Comparison of ENCODE assay signal across 15 mouse cellular contexts in the genomic region with DNA sequence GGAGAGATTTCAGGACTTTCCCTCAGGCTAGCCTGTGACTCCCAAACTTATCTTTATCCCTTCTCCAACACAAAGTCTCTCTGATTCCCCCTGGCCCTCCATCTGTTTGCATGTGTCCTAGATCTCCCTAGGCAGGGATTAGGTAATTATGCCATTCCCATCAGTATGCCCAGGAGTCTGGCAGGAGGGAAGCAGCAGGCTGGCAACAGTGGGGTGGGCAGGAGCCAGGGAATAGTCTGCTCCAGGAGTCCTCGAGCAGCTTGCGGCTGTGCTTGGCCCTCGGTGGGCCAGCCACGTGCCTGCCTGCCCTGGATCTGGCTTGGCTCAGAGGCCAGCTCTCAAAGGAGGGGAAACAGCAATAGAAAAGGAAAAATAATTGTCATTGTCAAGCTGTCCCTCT. TPM values are rescaled to one million over a fixed set of nuclear protein-coding genes. Genes with fewer than 3 reads are reported as not detected.
DNase-seq lines count a peak whose midpoint lies in the region; ATAC-seq lines count a peak whose summit lies in the region.
"Had no signal": no experiment of that assay in that cellular context is flagged by ENCODE, and none has a peak within 500 bp of the region (broad histone marks: within the 10 kb centered on the region; RNA-seq: fewer than 3 reads in every experiment).

No protein-coding gene starts in this region.

- no peak overlapping the region for H3K4me3 ChIP-seq in hindbrain, embryonic 15.5 days
- H3K4me3 ChIP-seq in midbrain, embryonic 12.5 days: no peak overlapping the region
- H3K4me3 ChIP-seq in kidney, embryonic 16.5 days (ENCODE audit: low read length): no peak overlapping the region
- H3K4me3 ChIP-seq in liver, embryonic 11.5 days (ENCODE audit: low read depth, low read length): no peak overlapping the region
- H3K4me3 ChIP-seq: embryonic facial prominence, embryonic 13.5 days had no signal

- peaks cover 4% of the 10 kb centered on the region; the same call in 1 of the 2 replicates for H3K4me1 ChIP-seq in hindbrain, embryonic 15.5 days (replicated peaks)
- H3K4me1 ChIP-seq in midbrain, embryonic 12.5 days: 0 out of 2 replicates have a peak, but pooled peaks cover 4% of the 10 kb centered on the region
- no peaks in the 10 kb centered on the region for H3K4me1 ChIP-seq in kidney, embryonic 16.5 days (ENCODE audit: insufficient read depth, low read length)
- H3K4me1 ChIP-seq in liver, embryonic 11.5 days (replicated peaks; ENCODE audit: control insufficient read depth, insufficient read depth, low read length): no peaks in the 10 kb centered on the region
- H3K4me1 ChIP-seq: embryonic facial prominence, embryonic 13.5 days had no signal

- WGBS in hindbrain, embryonic 15.5 days: 23% methylated on average over 4 of the region's 4 CpGs
- WGBS in midbrain, embryonic 12.5 days: 33% methylated on average over 4 of the region's 4 CpGs
- WGBS in kidney, embryonic 16.5 days: 70% methylated on average over 4 of the region's 4 CpGs
- WGBS in liver, embryonic 11.5 days: 75% methylated on average over 4 of the region's 4 CpGs

- ATAC-seq in hindbrain, embryonic 15.5 days (ENCODE audit: low FRiP score, low read depth): peak; percentile 65
- peak; percentile 79 for ATAC-seq in midbrain, embryonic 12.5 days (ENCODE audit: low FRiP score, low read depth)
- ATAC-seq in kidney, embryonic 16.5 days (ENCODE audit: low FRiP score, low TSS enrichment): no peak
- no peak for ATAC-seq in megakaryocyte-erythroid progenitor cell, adult 5-6 weeks (replicated peaks; ENCODE audit: low FRiP score, low TSS enrichment, poor library complexity, severe bottlenecking)
- ATAC-seq in liver, embryonic 11.5 days (replicated peaks; ENCODE audit: low FRiP score): no peak
- ATAC-seq: lung, postnatal 0 days had no signal

- no peaks in the 10 kb centered on the region for H3K36me3 ChIP-seq in hindbrain, embryonic 15.5 days
- no peaks in the 10 kb centered on the region for H3K36me3 ChIP-seq in midbrain, embryonic 12.5 days
- H3K36me3 ChIP-seq in kidney, embryonic 16.5 days (ENCODE audit: insufficient read depth, low read length): no peaks in the 10 kb centered on the region
- no peaks in the 10 kb centered on the region for H3K36me3 ChIP-seq in liver, embryonic 11.5 days (ENCODE audit: control insufficient read depth, insufficient read depth, low read length)
- H3K36me3 ChIP-seq: embryonic facial prominence, embryonic 13.5 days had no signal

- no peaks in the 10 kb centered on the region for H3K27me3 ChIP-seq in hindbrain, embryonic 15.5 days
- no peaks in the 10 kb centered on the region for H3K27me3 ChIP-seq in midbrain, embryonic 12.5 days
- no peaks in the 10 kb centered on the region for H3K27me3 ChIP-seq in kidney, embryonic 16.5 days (ENCODE audit: insufficient read depth, low read length)
- H3K27me3 ChIP-seq in liver, embryonic 11.5 days (replicated peaks; ENCODE audit: control insufficient read depth, insufficient read depth, low read length): no peaks in the 10 kb centered on the region
- H3K27me3 ChIP-seq: embryonic facial prominence, embryonic 13.5 days had no signal

- peak; percentile 80 for DNase-seq in brain, adult 2 months (ENCODE audit: low read depth, low spot score)
- DNase-seq in cerebellum, adult 11-12 months: peak; percentile 83
- DNase-seq in ovary, postnatal 36 days (ENCODE audit: low spot score): no peak
- no peak for DNase-seq in liver, embryonic 11.5 days (ENCODE audit: low spot score)
- DNase-seq: adrenal gland, postnatal 36 days; thymus, postnatal 4 days had no signal

- H3K9ac ChIP-seq in hindbrain, embryonic 15.5 days: no peak overlapping the region
- H3K9ac ChIP-seq in midbrain, embryonic 12.5 days (replicated peaks): no peak overlapping the region
- no peak overlapping the region for H3K9ac ChIP-seq in kidney, embryonic 16.5 days (replicated peaks; ENCODE audit: low read length)
- H3K9ac ChIP-seq in liver, embryonic 11.5 days (ENCODE audit: low read depth, low read length): no peak overlapping the region
- H3K9ac ChIP-seq: embryonic facial prominence, embryonic 13.5 days had no signal

- no peaks in the 10 kb centered on the region for H3K9me3 ChIP-seq in hindbrain, embryonic 15.5 days
- H3K9me3 ChIP-seq in midbrain, embryonic 12.5 days: no peaks in the 10 kb centered on the region
- no peaks in the 10 kb centered on the region for H3K9me3 ChIP-seq in kidney, embryonic 16.5 days (ENCODE audit: low read length)
- H3K9me3 ChIP-seq in liver, embryonic 11.5 days (ENCODE audit: control insufficient read depth, low read length): no peaks in the 10 kb centered on the region
- H3K9me3 ChIP-seq: embryonic facial prominence, embryonic 13.5 days had no signal

- H3K27ac ChIP-seq in hindbrain, embryonic 15.5 days (replicated peaks): no peak overlapping the region
- no peak overlapping the region for H3K27ac ChIP-seq in midbrain, embryonic 12.5 days (replicated peaks)
- H3K27ac ChIP-seq in kidney, embryonic 16.5 days (ENCODE audit: low read length): no peak overlapping the region
- no peak overlapping the region for H3K27ac ChIP-seq in liver, embryonic 11.5 days (ENCODE audit: low read depth, low read length)
- H3K27ac ChIP-seq: embryonic facial prominence, embryonic 13.5 days had no signal

- H3K4me2 ChIP-seq in hindbrain, embryonic 15.5 days: no peak overlapping the region
- H3K4me2 ChIP-seq in midbrain, embryonic 12.5 days (replicated peaks): no peak overlapping the region
- no peak overlapping the region for H3K4me2 ChIP-seq in kidney, embryonic 16.5 days (replicated peaks; ENCODE audit: low read depth, low read length)
- H3K4me2 ChIP-seq in liver, embryonic 11.5 days: no peak overlapping the region
- H3K4me2 ChIP-seq: embryonic facial prominence, embryonic 13.5 days had no signal

RNA-seq across cellular contexts. Expression of a gene that starts 16.8 kb away (rescaled TPM):
- 1.3 and 8.0 TPM in 2 replicates for polyA plus RNA-seq in hindbrain, embryonic 15.5 days (2015; fragmentation: Nextera tagmentation; extraction: Ambion mirVana)
- polyA plus RNA-seq in midbrain, embryonic 12.5 days (2016; fragmentation: Nextera tagmentation; extraction: Ambion mirVana): 11.6 and 14.8 TPM in 2 replicates
- not detected in 2 replicates for polyA plus RNA-seq in kidney, embryonic 16.5 days (2015; fragmentation: Nextera tagmentation; extraction: Ambion mirVana)
- not detected in 2 replicates for total RNA-seq in megakaryocyte-erythroid progenitor cell, adult 5-6 weeks (2014; fragmentation: Nextera tagmentation)
- total RNA-seq in megakaryocyte-erythroid progenitor cell, adult 5-6 weeks (2017): not detected in 2 replicates
- polyA plus RNA-seq in liver, embryonic 11.5 days (2014; fragmentation: Nextera tagmentation; extraction: Ambion mirVana): not detected in 2 replicates
- total RNA-seq: ES-E14 had no signal
- polyA plus RNA-seq: heart, embryonic 16.5 days; lung, postnatal 0 days had no signal

RNA-seq across cellular contexts. Expression of a gene that starts 49.0 kb away (rescaled TPM):
- not detected in 2 replicates for polyA plus RNA-seq in hindbrain, embryonic 15.5 days (2015; fragmentation: Nextera tagmentation; extraction: Ambion mirVana)
- not detected in 2 replicates for polyA plus RNA-seq in midbrain, embryonic 12.5 days (2016; fragmentation: Nextera tagmentation; extraction: Ambion mirVana)
- polyA plus RNA-seq in kidney, embryonic 16.5 days (2015; fragmentation: Nextera tagmentation; extraction: Ambion mirVana): not detected in 2 replicates
- not detected in 2 replicates for total RNA-seq in megakaryocyte-erythroid progenitor cell, adult 5-6 weeks (2014; fragmentation: Nextera tagmentation)
- not detected in 2 replicates for total RNA-seq in megakaryocyte-erythroid progenitor cell, adult 5-6 weeks (2017)
- not detected in 2 replicates for polyA plus RNA-seq in liver, embryonic 11.5 days (2014; fragmentation: Nextera tagmentation; extraction: Ambion mirVana)
- total RNA-seq: adrenal gland, postnatal 36 days; ES-E14; left cerebral cortex, adult 8-10 months had no signal
- polyA plus RNA-seq: embryonic facial prominence, embryonic 13.5 days; heart, embryonic 16.5 days; lung, postnatal 0 days had no signal

RNA-seq across cellular contexts. Expression of a gene that starts 59.5 kb away (rescaled TPM):
- 0.09 TPM in 1 of 2 replicates, not detected in the other for polyA plus RNA-seq in hindbrain, embryonic 15.5 days (2015; fragmentation: Nextera tagmentation; extraction: Ambion mirVana)
- not detected in 2 replicates for polyA plus RNA-seq in midbrain, embryonic 12.5 days (2016; fragmentation: Nextera tagmentation; extraction: Ambion mirVana)
- 0.14 and 0.26 TPM in 2 replicates for polyA plus RNA-seq in kidney, embryonic 16.5 days (2015; fragmentation: Nextera tagmentation; extraction: Ambion mirVana)
- total RNA-seq in megakaryocyte-erythroid progenitor cell, adult 5-6 weeks (2014; fragmentation: Nextera tagmentation): 2.6 and 3.7 TPM in 2 replicates
- total RNA-seq in megakaryocyte-erythroid progenitor cell, adult 5-6 weeks (2017): 10.9 and 12.2 TPM in 2 replicates
- polyA plus RNA-seq in liver, embryonic 11.5 days (2014; fragmentation: Nextera tagmentation; extraction: Ambion mirVana): 3.3 and 4.4 TPM in 2 replicates

Comparison
In these comparisons a context has a peak if more than half of its experiments do, and no peak if none do; other contexts are left out.
1. DNase-seq: peak in brain, adult 2 months (single experiment) and cerebellum, adult 11-12 months (single experiment); none in ovary, postnatal 36 days (single experiment) and liver, embryonic 11.5 days (single experiment).
2. ATAC-seq: peak in hindbrain, embryonic 15.5 days (single experiment) and midbrain, embryonic 12.5 days (single experiment); none in kidney, embryonic 16.5 days (single experiment), megakaryocyte-erythroid progenitor cell, adult 5-6 weeks (single experiment) and liver, embryonic 11.5 days (single experiment).